Mouse (Mus musculus) A20 (cell line): ENCODE results near the gene Acot5.

Source experiments
- DNase-seq: peaks from one replicate; pipeline ENCODE4 v3.0.0-alpha.2; 2011; ENCODE audit warnings: low read depth, low spot score

Acot5 gene

DNA sequence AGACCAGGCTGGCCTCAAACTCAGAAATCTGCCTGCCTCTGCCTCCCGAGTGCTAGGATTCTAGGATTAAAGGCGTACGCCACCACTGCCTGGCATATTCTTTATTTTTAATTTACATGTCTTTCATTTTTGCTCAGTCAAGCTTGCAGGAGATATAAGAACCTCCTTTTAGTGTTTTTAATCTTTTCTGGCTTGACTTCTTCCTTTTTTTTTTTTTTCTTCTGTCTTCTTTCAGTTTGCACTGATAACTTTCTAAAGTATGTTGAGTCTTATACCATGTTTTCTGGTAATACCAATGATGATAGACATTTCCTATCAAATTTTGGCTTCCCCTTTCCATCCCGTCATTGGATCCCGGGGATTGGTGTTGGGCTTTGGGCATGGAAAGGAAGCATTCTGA, 50.5 kb downstream of the Acot5 start:
- DNase-seq, result no peak
